Mouse (Mus musculus) gonadal fat pad, adult 2 months (tissue): ENCODE data around the gene Arrb2. TPM values are rescaled to one million over a fixed set of nuclear protein-coding genes. Genes with fewer than 3 reads are reported as not detected.
"Not testable (repeated sequence)": the region's sequence is repeated elsewhere in the genome, so short reads cannot be mapped to it uniquely, and the experiment has no call there.

Experiments
- DNase-seq: peaks from one replicate; pipeline ENCODE4 v3.0.0-alpha.2; 2012; ENCODE audit warnings: low read depth
- polyA plus RNA-seq: library from polyadenylated mRNA; depleted of rRNA; stranded (reverse); fragments of >200 nt; gene quantifications from 2 replicates; pipeline ENCODE4 v1.2.3, GENCODE M21; 2012; rRNA removed

The Arrb2 gene
- 58.5 and 60.4 TPM in 2 replicates for polyA plus RNA-seq

- peak; percentile 65 for DNase-seq
Observed at GRCm38 (mm10) chr11:70432048-70432894, at the start of gene Arrb2. Gene Arrb2 (plus strand): TSS chr11:70432635.

GRCm38 (mm10) chr11:70384136-70384535 is 48.3 kb upstream of the Arrb2 start:
- no peak for DNase-seq

GRCm38 (mm10) chr11:70387436-70387835 is 45.0 kb upstream of the Arrb2 start:
- DNase-seq: no peak

GRCm38 (mm10) chr11:70389421-70389820 is 43.0 kb upstream of the Arrb2 start:
- no peak for DNase-seq

- DNase-seq: no peak
Observed at GRCm38 (mm10) chr11:70403598-70403997, 28.8 kb upstream of the Arrb2 start.

- DNase-seq: no peak
Observed at GRCm38 (mm10) chr11:70409594-70410296, 22.7 kb upstream of the Arrb2 start, which contains the start of gene Pelp1. Gene Pelp1 (minus strand): TSS chr11:70410031.

- no peak for DNase-seq
Observed at GRCm38 (mm10) chr11:70410297-70410643, 22.2 kb upstream of the Arrb2 start.

- no peak for DNase-seq
Observed at GRCm38 (mm10) chr11:70412591-70412990, 19.8 kb upstream of the Arrb2 start.

GRCm38 (mm10) chr11:70413961-70414360 is 18.5 kb upstream of the Arrb2 start:
- DNase-seq: no peak

GRCm38 (mm10) chr11:70418199-70418598 is 14.2 kb upstream of the Arrb2 start:
- DNase-seq: no peak

GRCm38 (mm10) chr11:70419486-70419885 is 12.9 kb upstream of the Arrb2 start:
- no peak for DNase-seq

- DNase-seq: not testable (repeated sequence)
Observed at GRCm38 (mm10) chr11:70426598-70426997, 5.8 kb upstream of the Arrb2 start.

GRCm38 (mm10) chr11:70431574-70431973 is 861 bp upstream of the Arrb2 start:
- DNase-seq: no peak

- no peak for DNase-seq
Observed at GRCm38 (mm10) chr11:70432895-70433568, 597 bp downstream of the Arrb2 start.

GRCm38 (mm10) chr11:70433569-70433943 is 1.1 kb downstream of the Arrb2 start:
- DNase-seq: no peak

GRCm38 (mm10) chr11:70433951-70434350 is 1.5 kb downstream of the Arrb2 start:
- DNase-seq: no peak

- DNase-seq: no peak
Observed at GRCm38 (mm10) chr11:70435476-70435875, 3.0 kb downstream of the Arrb2 start.

- DNase-seq: no peak
Observed at GRCm38 (mm10) chr11:70437426-70437825, 5.0 kb downstream of the Arrb2 start.

GRCm38 (mm10) chr11:70438728-70439374 is 6.4 kb downstream of the Arrb2 start:
- no peak for DNase-seq

GRCm38 (mm10) chr11:70440637-70441036 is 8.2 kb downstream of the Arrb2 start:
- no peak for DNase-seq

- no peak for DNase-seq
Observed at GRCm38 (mm10) chr11:70441882-70442281, 9.4 kb downstream of the Arrb2 start.

- no peak for DNase-seq
Observed at GRCm38 (mm10) chr11:70443964-70444363, 11.5 kb downstream of the Arrb2 start.
